ENCODE assay signal across 8 mouse cellular contexts in the genomic region with DNA sequence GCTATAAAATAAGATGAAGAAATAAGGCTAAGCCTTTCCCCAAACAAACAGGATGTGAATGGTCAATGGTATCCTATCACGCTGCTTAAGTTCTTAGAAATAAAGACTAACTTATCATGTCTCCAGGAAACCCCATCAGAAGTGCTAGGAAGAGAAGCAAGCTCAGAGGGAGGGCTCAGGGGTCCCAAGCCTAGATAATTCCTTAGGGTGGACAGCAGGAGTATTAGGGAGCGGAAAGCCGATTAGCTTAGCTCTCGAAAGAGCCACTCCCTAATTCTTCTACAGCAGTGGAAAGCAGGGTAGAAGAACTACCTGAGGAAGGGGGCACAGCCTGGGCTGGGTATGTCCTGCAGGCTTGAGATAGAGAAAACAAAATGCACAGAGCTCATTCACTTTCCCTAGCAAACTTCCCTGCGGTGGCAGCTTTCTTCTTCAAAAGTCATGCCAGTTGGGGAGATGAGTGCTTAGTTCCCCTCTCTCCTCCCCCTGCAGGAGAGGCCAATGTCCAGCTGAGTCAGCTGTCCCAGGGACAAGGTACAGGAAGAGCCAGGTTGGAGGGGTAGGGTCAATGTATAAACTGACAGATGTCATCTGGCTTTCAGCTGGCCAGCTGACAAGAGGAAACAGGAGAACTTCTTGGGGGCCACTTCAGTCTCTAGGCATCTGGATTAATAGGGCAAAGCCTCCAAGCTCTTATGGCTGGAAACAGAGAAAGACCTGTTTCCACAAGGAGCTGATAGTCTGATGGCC. TPM values are rescaled to one million over a fixed set of nuclear protein-coding genes. Genes with fewer than 3 reads are reported as not detected.
DNase-seq lines count a peak whose midpoint lies in the region; ATAC-seq and TF ChIP-seq lines count a peak whose summit lies in the region.

No protein-coding gene starts in this region.

- no peaks in the 10 kb centered on the region for H3K9me3 ChIP-seq in G1E (replicated peaks)
- no peaks in the 10 kb centered on the region for H3K9me3 ChIP-seq in intestine, embryonic 14.5 days (ENCODE audit: control insufficient read depth, low read length)
- no peaks in the 10 kb centered on the region for H3K9me3 ChIP-seq in liver, embryonic 16.5 days (replicated peaks; ENCODE audit: control insufficient read depth, low read length)

- peaks cover 43% of the 10 kb centered on the region for H3K4me1 ChIP-seq in G1E (ENCODE audit: insufficient read depth, low read depth, low read length)
- H3K4me1 ChIP-seq in intestine, embryonic 14.5 days (replicated peaks; ENCODE audit: control insufficient read depth, insufficient read depth, low read length): peaks cover 14% of the 10 kb centered on the region
- peaks cover 30% of the 10 kb centered on the region for H3K4me1 ChIP-seq in liver, embryonic 16.5 days (ENCODE audit: control insufficient read depth, low read depth, low read length)

- ATAC-seq in G1E (ENCODE audit: extremely low read depth, insufficient number of reproducible peaks, low FRiP score, poor library complexity, severe bottlenecking): no peak
- ATAC-seq in intestine, embryonic 14.5 days (replicated peaks; ENCODE audit: low FRiP score, low TSS enrichment, low read depth): no peak
- ATAC-seq in liver, embryonic 16.5 days (ENCODE audit: low read depth): no peak

- WGBS in intestine, embryonic 14.5 days: 47% methylated on average over 5 of the region's 5 CpGs
- WGBS in liver, embryonic 16.5 days (ENCODE audit: insufficient replicate concordance): 58% methylated on average over 5 of the region's 5 CpGs

- H3K27me3 ChIP-seq in G1E (ENCODE audit: insufficient read depth, low read length): no peaks in the 10 kb centered on the region
- H3K27me3 ChIP-seq in intestine, embryonic 14.5 days (replicated peaks; ENCODE audit: control insufficient read depth, insufficient read depth, low read length): no peaks in the 10 kb centered on the region
- H3K27me3 ChIP-seq in liver, embryonic 16.5 days (ENCODE audit: control insufficient read depth, insufficient read depth, low read depth, low read length): no peaks in the 10 kb centered on the region

- no peak overlapping the region for H3K9ac ChIP-seq in intestine, embryonic 14.5 days (ENCODE audit: low read length)
- H3K9ac ChIP-seq in liver, embryonic 16.5 days (ENCODE audit: low read depth, low read length): peak overlapping the region; percentile 98

- peaks cover 46% of the 10 kb centered on the region for H3K36me3 ChIP-seq in G1E (replicated peaks)
- H3K36me3 ChIP-seq in intestine, embryonic 14.5 days (ENCODE audit: control insufficient read depth, insufficient read depth, low read length): peaks cover 23% of the 10 kb centered on the region
- H3K36me3 ChIP-seq in liver, embryonic 16.5 days (ENCODE audit: control insufficient read depth, insufficient read depth): peaks cover 36% of the 10 kb centered on the region

- peak; percentile 45 to 55 for DNase-seq in adrenal gland, postnatal 36 days
- DNase-seq in adrenal gland, adult 8-10 months: no peak
- DNase-seq in G1E (ENCODE audit: low spot score): no peak
- no peak for DNase-seq in intestine, embryonic 14.5 days (ENCODE audit: low spot score)
- no peak for DNase-seq in urinary bladder, postnatal 36 days (ENCODE audit: low spot score in 2 of 2)
- DNase-seq in right cerebral cortex, postnatal 4 days: no peak
- no peak for DNase-seq in layer of hippocampus, postnatal 14 days (ENCODE audit: low spot score in 2 of 2)

- peak overlapping the region; percentile 89; the same call in 1 of the 2 replicates for H3K4me3 ChIP-seq in G1E (ENCODE audit: low read depth, low read length)
- H3K4me3 ChIP-seq in intestine, embryonic 14.5 days (ENCODE audit: low read depth, low read length): peak overlapping the region; percentile 75; the same call in 1 of the 2 replicates
- peak overlapping the region; percentile 97 for H3K4me3 ChIP-seq in liver, embryonic 16.5 days (ENCODE audit: low read depth, low read length)

- no peak overlapping the region for H3K27ac ChIP-seq in intestine, embryonic 14.5 days (ENCODE audit: low read depth)
- peak overlapping the region; percentile 87 for H3K27ac ChIP-seq in liver, embryonic 16.5 days (ENCODE audit: low read length)

- no peak for TF ChIP-seq CTCF in G1E (IDR thresholded peaks at IDR 0.05; ENCODE audit: low read depth, low read length)

- peak overlapping the region; percentile 56 for H3K4me2 ChIP-seq in intestine, embryonic 14.5 days (ENCODE audit: low read length)
- H3K4me2 ChIP-seq in liver, embryonic 16.5 days (ENCODE audit: low read depth, low read length): peak overlapping the region; percentile 85

RNA-seq across cellular contexts. Expression of gene C2cd2l, which starts 1.8 kb away (rescaled TPM):
- total RNA-seq in adrenal gland, postnatal 36 days (2021): 10 to 100 TPM; 37.6 to 50.6 TPM
- total RNA-seq in adrenal gland, adult 8-10 months (2022): 10 to 100 TPM; 42.6 to 60.5 (median 49.9) TPM
- total RNA-seq in G1E (2014; fragmentation: Nextera tagmentation) (9.5 and 19.3 TPM in 2 replicates), G1E (2017) (6.3 TPM in 2 replicates)
- 35.8 and 40.9 TPM in 2 replicates for polyA plus RNA-seq in G1E (2012)
- polyA plus RNA-seq in intestine, embryonic 14.5 days (2014; fragmentation: Nextera tagmentation; extraction: Ambion mirVana): 5.7 and 5.8 TPM in 2 replicates
- polyA plus RNA-seq in liver, embryonic 16.5 days (2015; fragmentation: Nextera tagmentation; extraction: Ambion mirVana): 7.8 and 9.1 TPM in 2 replicates
- 100 to 1,000 TPM; 128 to 144 TPM for total RNA-seq in layer of hippocampus, postnatal 14 days (2021)

RNA-seq across cellular contexts. Expression of gene Dpagt1, which starts 7.6 kb away (rescaled TPM):
- total RNA-seq in adrenal gland, postnatal 36 days (2021): 10 to 100 TPM; 25.3 to 32.7 TPM
- total RNA-seq in adrenal gland, adult 8-10 months (2022): 10 to 100 TPM; 31.4 to 37.0 (median 34.8) TPM
- total RNA-seq in G1E (2014; fragmentation: Nextera tagmentation) (33.6 and 36.5 TPM in 2 replicates), G1E (2017) (11.8 and 12.3 TPM in 2 replicates)
- 6.5 and 6.8 TPM in 2 replicates for polyA plus RNA-seq in G1E (2012)
- polyA plus RNA-seq in intestine, embryonic 14.5 days (2014; fragmentation: Nextera tagmentation; extraction: Ambion mirVana): 45.4 and 46.2 TPM in 2 replicates
- 17.5 and 20.1 TPM in 2 replicates for polyA plus RNA-seq in liver, embryonic 16.5 days (2015; fragmentation: Nextera tagmentation; extraction: Ambion mirVana)
- 10 to 100 TPM; 16.2 to 16.3 TPM for total RNA-seq in layer of hippocampus, postnatal 14 days (2021)

RNA-seq across cellular contexts. Expression of gene Hinfp, which starts 12.8 kb away (rescaled TPM):
- total RNA-seq in adrenal gland, postnatal 36 days (2021): 10 to 100 TPM; 18.9 to 24.4 TPM
- 10 to 100 TPM; 20.3 to 44.4 (median 31.8) TPM for total RNA-seq in adrenal gland, adult 8-10 months (2022)
- total RNA-seq in G1E (2014; fragmentation: Nextera tagmentation): 26.3 and 46.1 TPM in 2 replicates
- 22.0 and 23.1 TPM in 2 replicates for total RNA-seq in G1E (2017)
- polyA plus RNA-seq in G1E (2012): 5.4 and 8.4 TPM in 2 replicates
- polyA plus RNA-seq in intestine, embryonic 14.5 days (2014; fragmentation: Nextera tagmentation; extraction: Ambion mirVana): 18.5 and 22.9 TPM in 2 replicates
- polyA plus RNA-seq in liver, embryonic 16.5 days (2015; fragmentation: Nextera tagmentation; extraction: Ambion mirVana): 10.1 and 12.6 TPM in 2 replicates
- 10 to 100 TPM; 26.0 to 28.5 TPM for total RNA-seq in layer of hippocampus, postnatal 14 days (2021)

RNA-seq across cellular contexts. Expression of gene H2afx, which starts 16.2 kb away (rescaled TPM):
- total RNA-seq in adrenal gland, postnatal 36 days (2021): 10 to 100 TPM; 41.3 to 47.7 TPM
- total RNA-seq in adrenal gland, adult 8-10 months (2022): 10 to 100 TPM; 25.9 to 44.6 (median 31.7) TPM
- total RNA-seq in G1E (2014; fragmentation: Nextera tagmentation) (227 and 235 TPM in 2 replicates), G1E (2017) (240 and 251 TPM in 2 replicates)
- 762 and 998 TPM in 2 replicates for polyA plus RNA-seq in G1E (2012)
- polyA plus RNA-seq in intestine, embryonic 14.5 days (2014; fragmentation: Nextera tagmentation; extraction: Ambion mirVana): 302 and 311 TPM in 2 replicates
- polyA plus RNA-seq in liver, embryonic 16.5 days (2015; fragmentation: Nextera tagmentation; extraction: Ambion mirVana): 191 and 216 TPM in 2 replicates
- total RNA-seq in layer of hippocampus, postnatal 14 days (2021): 10 to 100 TPM; 50.5 to 59.1 TPM

RNA-seq across cellular contexts. Expression of gene Hmbs, which starts 25.8 kb away (rescaled TPM):
- total RNA-seq in adrenal gland, postnatal 36 days (2021): 10 to 100 TPM; 61.8 to 98.3 TPM
- 100 to 1,000 TPM in 2 of 4 experiments, 10 to 100 TPM in 2; 82.8 to 122 (median 96.8) TPM for total RNA-seq in adrenal gland, adult 8-10 months (2022)
- total RNA-seq in G1E (2014; fragmentation: Nextera tagmentation) (82.7 and 175 TPM in 2 replicates), G1E (2017) (108 and 148 TPM in 2 replicates)
- 86.9 and 90.1 TPM in 2 replicates for polyA plus RNA-seq in G1E (2012)
- 122 and 128 TPM in 2 replicates for polyA plus RNA-seq in intestine, embryonic 14.5 days (2014; fragmentation: Nextera tagmentation; extraction: Ambion mirVana)
- polyA plus RNA-seq in liver, embryonic 16.5 days (2015; fragmentation: Nextera tagmentation; extraction: Ambion mirVana): 1,376 and 1,388 TPM in 2 replicates
- 10 to 100 TPM; 22.6 to 22.8 TPM for total RNA-seq in layer of hippocampus, postnatal 14 days (2021)

Comparison
In these comparisons a context has a peak if more than half of its experiments do, and no peak if none do; other contexts are left out.
1. DNase-seq: peak in adrenal gland, postnatal 36 days (2 of 2); none in adrenal gland, adult 8-10 months (single experiment), G1E (single experiment), intestine, embryonic 14.5 days (single experiment), urinary bladder, postnatal 36 days (0 of 2), right cerebral cortex, postnatal 4 days (single experiment) and layer of hippocampus, postnatal 14 days (0 of 2).
2. Peak in every context shown above with its lines, with median percentiles within 50 percentile points of each other: H3K4me3 ChIP-seq.